Mouse (Mus musculus) sigmoid colon, adult 10 weeks (tissue): ENCODE results near the gene Spag16. TPM values are rescaled to one million over a fixed set of nuclear protein-coding genes. Genes with fewer than 3 reads are reported as not detected.

Experiments used
- polyA plus RNA-seq: library from polyadenylated mRNA; stranded (reverse); fragments of 350-450 nt; fragmentation: Illumina TruSeq; extraction: RNeasy Lipid Tissue Mini Kit (QIAGEN cat#74804); gene quantifications from one replicate; pipeline ENCODE4 v1.2.3, GENCODE M21; 2014; ENCODE audit warnings: low read depth, low replicate concordance

The Spag16 gene
- not detected for polyA plus RNA-seq

DNA sequence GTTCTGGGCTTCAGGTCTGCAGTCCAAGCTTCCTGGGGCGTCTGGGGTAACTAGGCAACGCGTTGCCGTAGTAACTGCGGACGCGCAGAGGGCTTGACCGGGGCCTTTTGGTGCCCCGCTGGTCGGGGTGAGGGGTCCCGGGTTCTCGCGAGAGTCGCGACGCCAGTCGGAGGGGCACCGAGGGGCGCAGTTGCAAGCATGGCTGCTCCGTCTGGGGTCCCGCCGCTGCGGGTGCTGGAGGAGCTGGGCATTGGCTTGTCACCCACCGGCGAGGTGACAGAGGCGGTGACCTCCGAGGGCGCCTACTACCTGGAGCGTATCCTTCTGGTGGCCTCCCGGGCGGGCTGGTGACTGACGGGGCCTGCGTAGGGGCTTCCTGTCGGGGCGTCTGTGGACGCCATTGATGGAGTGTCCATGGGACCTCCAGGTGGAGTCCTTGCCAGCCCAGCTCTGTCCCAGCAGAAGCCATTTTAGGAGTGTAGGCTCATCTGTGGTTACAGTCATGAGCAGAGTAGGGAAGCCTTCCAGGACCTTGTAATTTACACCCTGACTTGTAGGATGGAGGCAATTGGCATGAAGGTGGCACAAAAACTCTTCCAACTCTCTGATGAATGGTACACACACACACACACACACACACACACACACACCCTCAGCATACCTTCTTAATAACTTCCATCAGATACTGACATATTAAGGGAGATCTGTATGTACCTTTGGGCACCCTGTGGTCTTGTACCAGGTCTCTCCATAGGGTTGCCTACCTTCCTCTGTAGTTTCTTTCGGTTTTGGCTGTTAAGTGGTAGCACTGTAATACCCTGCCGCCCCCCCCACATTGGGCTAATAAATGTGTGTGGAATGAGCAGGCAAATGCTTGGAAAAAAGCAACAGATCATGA is at the start of gene Spag16:
TSS of gene Spag16 (plus strand) at position 165 of the 898 bp plus-strand sequence.

DNA sequence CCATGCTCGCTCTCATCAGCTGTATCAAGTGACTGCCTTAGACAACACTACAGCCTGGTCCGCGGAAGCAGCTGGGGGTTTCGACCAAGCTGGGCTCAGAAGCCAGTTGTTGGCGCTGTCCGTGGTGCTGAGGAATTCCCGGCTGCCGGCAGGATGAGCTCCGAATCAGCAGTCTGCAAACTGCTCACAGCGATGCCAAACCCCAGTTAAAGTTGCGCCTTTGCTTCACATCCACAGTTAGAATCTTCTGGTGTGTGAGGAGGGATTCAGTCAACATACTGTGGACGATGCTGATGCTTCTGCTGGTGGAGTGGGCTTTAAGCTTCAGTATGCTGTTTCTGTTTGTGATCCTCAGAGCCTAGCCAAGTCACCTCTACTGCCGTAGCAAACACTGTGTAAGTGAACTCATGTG is 898.9 kb downstream of the Spag16 start, which contains the start of gene Vwc2l:
TSS of gene Vwc2l (plus strand) at position 61 of the 412 bp plus-strand sequence.

Other genes with a start within 250 kb of the Spag16 start
- gene Ikzf2, start 139.7 kb upstream of the Spag16 start, polyA plus RNA-seq: 10.7 TPM